Mouse (Mus musculus): Measurements from ENCODE around the gene Tmem178. TPM values are rescaled to one million over a fixed set of nuclear protein-coding genes. Genes with fewer than 3 reads are reported as not detected.
"Not testable (repeated sequence)": the region's sequence is repeated elsewhere in the genome, so short reads cannot be mapped to it uniquely, and the experiment has no call there.

Tmem178 gene
- polyA plus RNA-seq, 1 experiment from 2014 or later = 4.0 TPM

- no peak for ATAC-seq (replicated peaks; ENCODE audit: extremely low read depth, insufficient read depth, low FRiP score)
- no peak overlapping the region for H3K9ac ChIP-seq (ENCODE audit: low read length)
- H3K4me1 ChIP-seq (ENCODE audit: control insufficient read depth, insufficient read depth, low read length) = peaks cover 11% of the 10 kb centered on the region; the same call in 1 of the 2 replicates
- 66% methylated on average over 5 of the region's 5 CpGs for WGBS
- no peaks in the 10 kb centered on the region for H3K9me3 ChIP-seq (replicated peaks; ENCODE audit: control insufficient read depth, low read length)
- H3K4me2 ChIP-seq (ENCODE audit: low read depth, low read length) = no peak overlapping the region
- H3K27me3 ChIP-seq (ENCODE audit: control insufficient read depth, insufficient read depth, low read length) = no peaks in the 10 kb centered on the region; the same call in 1 of the 2 replicates
- H3K4me3 ChIP-seq (ENCODE audit: low read length) = no peak overlapping the region
- no peaks in the 10 kb centered on the region for H3K36me3 ChIP-seq (ENCODE audit: control insufficient read depth, insufficient read depth)
- no peak overlapping the region for H3K27ac ChIP-seq (ENCODE audit: low read length)
Observed at GRCm38 (mm10) chr17:80936521-80936920, 7.9 kb upstream of the Tmem178 start.

- H3K9ac ChIP-seq (ENCODE audit: low read length) = no peak overlapping the region
- H3K4me1 ChIP-seq (ENCODE audit: control insufficient read depth, insufficient read depth, low read length) = no peaks in the 10 kb centered on the region
- no peak for ATAC-seq (replicated peaks; ENCODE audit: extremely low read depth, insufficient read depth, low FRiP score)
- H3K36me3 ChIP-seq (ENCODE audit: control insufficient read depth, insufficient read depth) = no peaks in the 10 kb centered on the region
- peaks cover 14% of the 10 kb centered on the region for H3K27me3 ChIP-seq (ENCODE audit: control insufficient read depth, insufficient read depth, low read length)
- H3K27ac ChIP-seq (ENCODE audit: low read length) = no peak overlapping the region
- 77% methylated on average over 7 of the region's 7 CpGs for WGBS
- H3K4me3 ChIP-seq (ENCODE audit: low read length) = no peak overlapping the region
- H3K4me2 ChIP-seq (ENCODE audit: low read depth, low read length) = no peak overlapping the region
- H3K9me3 ChIP-seq (replicated peaks; ENCODE audit: control insufficient read depth, low read length) = no peaks in the 10 kb centered on the region
Observed at GRCm38 (mm10) chr17:80939833-80940232, 4.6 kb upstream of the Tmem178 start.

DNA sequence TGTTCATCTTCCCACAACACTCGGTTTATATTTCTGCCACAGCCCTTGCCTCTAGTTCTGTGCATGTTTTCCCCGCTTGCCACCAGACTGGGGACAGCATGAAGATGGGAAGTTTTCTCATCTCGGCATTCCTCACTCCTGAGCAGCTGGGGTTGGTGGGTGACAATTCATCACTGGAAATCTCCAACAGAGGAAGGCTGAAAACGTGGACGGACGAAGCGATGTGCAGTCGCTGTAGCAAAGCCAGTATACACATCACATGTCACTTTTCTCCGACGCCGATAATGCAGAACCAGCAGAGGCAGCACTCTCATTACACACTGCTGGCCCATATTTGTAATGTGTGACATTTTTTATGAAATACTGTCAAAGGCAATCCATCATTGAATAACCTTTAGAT is 2.6 kb upstream of the Tmem178 start:
- Histone ChIP-seq H3K4me3 (ENCODE audit: low read length) (no peak overlapping the region), H3K9ac (ENCODE audit: low read length) (no peak overlapping the region), H3K4me2 (ENCODE audit: low read depth, low read length) (no peak overlapping the region), H3K9me3 (replicated peaks; ENCODE audit: control insufficient read depth, low read length) (no peaks in the 10 kb centered on the region), H3K27ac (ENCODE audit: low read length) (no peak overlapping the region), H3K4me1 (ENCODE audit: control insufficient read depth, insufficient read depth, low read length) (no peaks in the 10 kb centered on the region), H3K27me3 (ENCODE audit: control insufficient read depth, insufficient read depth, low read length) (peaks cover 20% of the 10 kb centered on the region), H3K36me3 (ENCODE audit: control insufficient read depth, insufficient read depth) (no peaks in the 10 kb centered on the region)
- WGBS = 60% methylated on average over 11 of the region's 11 CpGs
- ATAC-seq (replicated peaks; ENCODE audit: extremely low read depth, insufficient read depth, low FRiP score) = no peak

DNA sequence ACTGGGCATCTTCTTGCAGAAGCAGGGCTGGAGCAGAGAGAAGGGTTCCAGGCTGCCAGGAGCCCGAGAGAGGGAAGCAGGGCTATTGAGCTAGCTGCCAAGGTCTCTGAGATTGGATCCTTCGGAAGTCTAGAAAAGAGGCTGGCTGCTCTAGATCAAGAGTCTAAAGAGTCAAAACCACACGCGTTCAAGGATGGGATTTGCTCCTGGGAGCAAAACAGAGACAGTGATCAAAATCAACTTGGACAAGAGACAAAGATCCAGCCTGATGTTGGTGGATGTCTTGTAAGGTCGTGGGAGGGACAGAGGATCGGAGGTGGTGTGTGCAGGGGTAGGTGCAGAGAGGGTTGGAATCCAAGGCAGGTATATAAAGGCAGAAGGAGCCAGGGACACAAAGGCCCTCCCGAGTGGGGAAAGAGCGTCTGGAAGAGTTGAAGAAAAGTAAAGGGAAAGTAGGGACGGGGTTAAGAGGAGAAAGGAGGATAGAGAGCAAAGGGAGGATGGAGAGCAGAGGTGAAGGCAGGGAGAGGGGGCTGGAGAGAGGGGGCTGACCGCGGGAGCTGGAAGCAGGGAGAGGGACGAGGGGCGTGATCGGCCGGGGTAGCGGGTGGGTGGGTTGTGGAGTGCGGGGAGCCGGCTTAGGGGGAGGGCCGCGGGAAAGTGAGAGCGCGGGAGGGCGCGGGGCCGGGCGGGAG is 450 bp upstream of the Tmem178 start:
- H3K27ac ChIP-seq (ENCODE audit: low read length) = no peak overlapping the region

DNA sequence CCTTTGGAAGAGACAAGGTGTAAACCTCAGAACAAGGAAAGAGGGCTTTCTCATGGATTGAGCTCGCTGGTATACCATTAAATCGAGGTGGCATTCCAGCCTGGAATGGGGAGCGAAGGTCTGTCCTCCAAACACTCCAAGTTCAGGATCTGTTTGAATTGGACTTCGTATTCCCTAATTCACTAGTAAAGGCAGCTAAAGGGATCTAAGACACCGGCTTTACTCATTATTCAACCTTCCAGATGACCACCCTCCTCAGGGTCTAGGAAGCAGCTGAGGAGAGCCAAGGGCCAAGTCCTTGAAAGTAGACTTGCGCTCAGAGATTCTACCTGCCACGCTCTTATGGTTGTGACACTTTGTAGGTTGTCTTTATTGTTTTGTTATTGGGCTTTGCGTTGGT is 1.1 kb downstream of the Tmem178 start:
- peak overlapping the region; percentile 27; the same call in 1 of the 2 replicates for H3K4me2 ChIP-seq (ENCODE audit: low read depth, low read length)

More for the DNA sequence above, 450 bp upstream of the Tmem178 start:
- Histone ChIP-seq H3K27me3 (ENCODE audit: control insufficient read depth, insufficient read depth, low read length) (peaks cover 28% of the 10 kb centered on the region), H3K9me3 (replicated peaks; ENCODE audit: control insufficient read depth, low read length) (no peaks in the 10 kb centered on the region), H3K9ac (ENCODE audit: low read length) (peak overlapping the region; percentile 85), H3K4me3 (ENCODE audit: low read length) (peak overlapping the region; percentile 83), H3K4me1 (ENCODE audit: control insufficient read depth, insufficient read depth, low read length) (no peaks in the 10 kb centered on the region), H3K36me3 (ENCODE audit: control insufficient read depth, insufficient read depth) (no peaks in the 10 kb centered on the region), H3K4me2 (ENCODE audit: low read depth, low read length) (peak overlapping the region; percentile 100)
- no peak for ATAC-seq (replicated peaks; ENCODE audit: extremely low read depth, insufficient read depth, low FRiP score)
- WGBS = 13% methylated on average over 20 of the region's 26 CpGs

GRCm38 (mm10) chr17:80946091-80946885 is 1.9 kb downstream of the Tmem178 start:
- Histone ChIP-seq H3K9ac (ENCODE audit: low read length) (no peak overlapping the region), H3K27me3 (ENCODE audit: control insufficient read depth, insufficient read depth, low read length) (peaks cover 30% of the 10 kb centered on the region), H3K4me2 (ENCODE audit: low read depth, low read length) (no peak overlapping the region), H3K36me3 (ENCODE audit: control insufficient read depth, insufficient read depth) (no peaks in the 10 kb centered on the region), H3K27ac (ENCODE audit: low read length) (no peak overlapping the region), H3K4me3 (ENCODE audit: low read length) (no peak overlapping the region), H3K9me3 (replicated peaks; ENCODE audit: control insufficient read depth, low read length) (no peaks in the 10 kb centered on the region), H3K4me1 (ENCODE audit: control insufficient read depth, insufficient read depth, low read length) (no peaks in the 10 kb centered on the region)
- 77% methylated on average over 5 of the region's 5 CpGs for WGBS
- no peak for ATAC-seq (replicated peaks; ENCODE audit: extremely low read depth, insufficient read depth, low FRiP score)

More for the DNA sequence above, 1.1 kb downstream of the Tmem178 start:
- ATAC-seq (replicated peaks; ENCODE audit: extremely low read depth, insufficient read depth, low FRiP score); H3K4me1 ChIP-seq (ENCODE audit: control insufficient read depth, insufficient read depth, low read length); H3K36me3 ChIP-seq (ENCODE audit: control insufficient read depth, insufficient read depth); H3K9me3 ChIP-seq (replicated peaks; ENCODE audit: control insufficient read depth, low read length); H3K27ac ChIP-seq (ENCODE audit: low read length); H3K9ac ChIP-seq (ENCODE audit: low read length): not testable (repeated sequence)
- WGBS = 51% methylated on average over 8 of the region's 8 CpGs
- Histone ChIP-seq H3K4me3 (ENCODE audit: low read length) (peak overlapping the region; percentile 2; the same call in 1 of the 2 replicates), H3K27me3 (ENCODE audit: control insufficient read depth, insufficient read depth, low read length) (peaks cover 28% of the 10 kb centered on the region)

GRCm38 (mm10) chr17:80947075-80947960 is 2.9 kb downstream of the Tmem178 start:
- Histone ChIP-seq H3K9me3 (replicated peaks; ENCODE audit: control insufficient read depth, low read length) (no peaks in the 10 kb centered on the region), H3K36me3 (ENCODE audit: control insufficient read depth, insufficient read depth) (no peaks in the 10 kb centered on the region), H3K27me3 (ENCODE audit: control insufficient read depth, insufficient read depth, low read length) (peaks cover 28% of the 10 kb centered on the region), H3K4me1 (ENCODE audit: control insufficient read depth, insufficient read depth, low read length) (peaks cover 10% of the 10 kb centered on the region), H3K4me3 (ENCODE audit: low read length) (no peak overlapping the region), H3K9ac (ENCODE audit: low read length) (no peak overlapping the region), H3K4me2 (ENCODE audit: low read depth, low read length) (no peak overlapping the region), H3K27ac (ENCODE audit: low read length) (no peak overlapping the region)
- WGBS = 80% methylated on average over 12 of the region's 12 CpGs
- ATAC-seq (replicated peaks; ENCODE audit: extremely low read depth, insufficient read depth, low FRiP score) = no peak

DNA sequence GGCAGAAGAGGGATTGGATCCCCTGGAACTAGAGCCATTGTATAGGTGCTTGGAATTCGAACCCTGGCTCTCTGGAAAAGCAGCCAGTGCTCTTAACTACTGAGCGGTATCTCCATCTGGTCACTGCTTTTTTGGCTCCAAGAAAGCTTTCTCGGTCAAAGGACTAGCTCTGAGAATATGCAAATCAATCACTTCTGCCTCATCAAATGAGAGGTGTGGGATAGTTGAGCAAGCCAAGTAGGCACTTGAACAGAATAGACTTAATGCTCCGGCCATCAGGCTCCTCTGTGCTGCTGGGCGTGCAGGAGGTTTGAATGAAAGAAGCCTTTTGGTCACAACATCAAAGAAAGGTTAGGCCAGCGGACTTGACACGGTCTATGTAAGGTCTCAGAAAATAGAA is 5.0 kb downstream of the Tmem178 start:
- ATAC-seq (replicated peaks; ENCODE audit: extremely low read depth, insufficient read depth, low FRiP score) = no peak
- Histone ChIP-seq H3K9me3 (replicated peaks; ENCODE audit: control insufficient read depth, low read length) (no peaks in the 10 kb centered on the region), H3K9ac (ENCODE audit: low read length) (no peak overlapping the region), H3K27ac (ENCODE audit: low read length) (no peak overlapping the region), H3K4me1 (ENCODE audit: control insufficient read depth, insufficient read depth, low read length) (peaks cover 12% of the 10 kb centered on the region), H3K27me3 (ENCODE audit: control insufficient read depth, insufficient read depth, low read length) (peaks cover 18% of the 10 kb centered on the region), H3K4me2 (ENCODE audit: low read depth, low read length) (no peak overlapping the region), H3K36me3 (ENCODE audit: control insufficient read depth, insufficient read depth) (no peaks in the 10 kb centered on the region), H3K4me3 (ENCODE audit: low read length) (no peak overlapping the region)
- 87% methylated on average over 7 of the region's 7 CpGs for WGBS

Measured in heart, embryonic 16.5 days (tissue).